Comparison of ENCODE assay signal across 8 mouse cellular contexts in the genomic region with DNA sequence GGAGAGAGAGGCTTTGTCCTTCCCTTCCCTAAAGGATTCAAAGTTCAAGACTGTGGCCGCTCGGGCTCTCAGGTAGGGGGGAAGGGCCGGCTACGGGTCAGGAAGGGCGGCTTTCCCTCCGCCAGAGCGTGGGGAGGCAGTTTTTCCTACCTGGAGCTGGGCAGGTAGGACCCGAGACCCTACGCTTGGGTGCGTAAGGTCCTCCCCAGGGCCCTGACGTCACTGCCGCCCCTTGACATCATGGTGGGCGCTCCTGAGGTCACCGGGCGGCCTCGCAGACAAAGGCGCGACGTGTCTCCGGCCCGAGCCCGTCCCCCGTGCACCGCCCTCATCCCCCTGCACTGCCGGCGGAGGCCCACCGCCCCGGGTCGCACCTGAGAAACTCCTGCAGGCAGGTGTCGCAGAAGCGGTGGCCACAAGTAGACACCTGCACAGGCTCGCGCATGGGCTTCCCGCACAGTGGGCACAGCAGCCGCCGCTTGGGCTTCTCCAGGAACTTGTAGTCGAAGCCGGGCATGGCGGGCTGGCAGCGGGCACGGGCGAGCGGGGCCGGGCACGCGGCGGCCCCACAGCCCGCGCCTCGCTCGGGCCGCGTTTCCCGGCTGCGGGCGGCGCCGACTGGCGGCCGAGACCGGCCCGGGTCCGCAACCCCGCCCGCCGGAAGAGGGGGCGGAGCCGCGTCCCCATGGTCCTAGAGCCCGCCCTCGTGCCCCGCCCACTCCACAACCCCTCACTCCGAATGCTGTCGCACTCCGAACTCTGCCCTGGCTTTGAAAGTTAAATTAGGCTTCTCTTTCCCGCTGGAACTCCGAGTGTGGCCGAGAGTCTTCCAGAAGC. TPM values are rescaled to one million over a fixed set of nuclear protein-coding genes. Genes with fewer than 3 reads are reported as not detected.
DNase-seq lines count a peak whose midpoint lies in the region; ATAC-seq and TF ChIP-seq lines count a peak whose summit lies in the region.

A gene (minus strand): TSS at position 666 of the 837 bp plus-strand sequence.

- H3K9ac ChIP-seq in liver, adult 2 months (ENCODE audit: low read depth, low read length), result peak within 1 kb of the TSS; percentile 98

- peaks cover 20% of the 10 kb centered on the region for H3K4me1 ChIP-seq in liver, adult 2 months (ENCODE audit: control insufficient read depth, insufficient read depth, low read length)

- peak; percentile 24 for TF ChIP-seq CTCF in liver, adult 2 months (IDR thresholded peaks at IDR 0.05; ENCODE audit: low read depth, low read length)

- ATAC-seq in monocyte, adult 5-6 weeks (replicated peaks; ENCODE audit: insufficient number of reproducible peaks, low FRiP score, low TSS enrichment, poor library complexity, severe bottlenecking), result 0 out of 2 replicates have a peak, but pooled peaks have one; percentile 37

- H3K36me3 ChIP-seq in liver, adult 2 months (ENCODE audit: control insufficient read depth, insufficient read depth, low read length), result no peaks in the 10 kb centered on the region; the same call in 1 of the 2 replicates

- under 1% methylated on average over 78 of the region's 78 CpGs for WGBS in liver, adult 2 months

- peak within 1 kb of the TSS; percentile 99 for H3K4me3 ChIP-seq in liver, adult 2 months (ENCODE audit: insufficient read depth, low read depth, low read length)

- H3K27ac ChIP-seq in liver, adult 2 months (replicated peaks; ENCODE audit: insufficient read depth, low read depth, low read length), result peak within 1 kb of the TSS; percentile 98

- H3K79me2 ChIP-seq in liver, adult 2 months (ENCODE audit: control insufficient read depth, insufficient read depth, low read length), result peaks cover 41% of the 10 kb centered on the region; the same call in 1 of the 2 replicates

- H3K27me3 ChIP-seq in liver, adult 2 months (ENCODE audit: control insufficient read depth, insufficient read depth, low read length), result no peaks in the 10 kb centered on the region

- peak; percentile 59; the same call in 1 of the 2 replicates for TF ChIP-seq POLR2A in liver, adult 2 months (IDR thresholded peaks at IDR 0.05; ENCODE audit: extremely low read depth, insufficient read depth, low read length)

- peak; percentile 87 for DNase-seq in 3T3-L1 (ENCODE audit: low read depth, low spot score)
- DNase-seq in adrenal gland, adult 18-20 months (ENCODE audit: low spot score in 2 of 2), result peak; percentile 83 to 85
- peak; percentile 82 for DNase-seq in embryo, embryonic 11.5 days (ENCODE audit: low read depth, low spot score)
- DNase-seq in heart, adult 11 months, result peak; percentile 99
- peak; percentile 73 for DNase-seq in kidney, adult 11 months
- peak; percentile 84 for DNase-seq in liver, adult 2 months (ENCODE audit: extremely low read depth, low read depth, low spot score)
- DNase-seq in spleen, postnatal 4 days (ENCODE audit: low spot score in 2 of 2), result peak; percentile 82 to 92

RNA-seq across cellular contexts. Expression of the gene that starts here (rescaled TPM):
- total RNA-seq in adrenal gland, adult 18-20 months (2021), result 10 to 100 TPM; 29.9 to 34.1 TPM
- total RNA-seq in liver, adult 2 months (2014; rRNA removed), result 8.8 and 11.1 TPM in 2 replicates
- polyA plus RNA-seq in liver, adult 2 months (2012; rRNA removed), result 69.0 and 73.5 TPM in 2 replicates
- 3.6 to 4.9 TPM (median 3.6 TPM) in 3 replicates for total RNA-seq in monocyte, adult 5-6 weeks (2017)

Comparison
In these comparisons a context has a peak if more than half of its experiments do, and no peak if none do; other contexts are left out.
1. Peak in every context shown above with its lines: DNase-seq, ATAC-seq, H3K4me3 ChIP-seq and H3K27ac ChIP-seq.